Mouse (Mus musculus) CD4-positive, CD25-positive, alpha-beta regulatory T cell (primary cell): Measurements from ENCODE around the gene Gbx1. TPM values are rescaled to one million over a fixed set of nuclear protein-coding genes. Genes with fewer than 3 reads are reported as not detected.

Experiments
- polyA plus RNA-seq: library from polyadenylated mRNA; unstranded; fragments of 100-300 nt; shearing (Covaris generic); gene quantifications from one replicate; pipeline ENCODE4 v1.2.1, GENCODE M21; 2017

The Gbx1 gene
- not detected for polyA plus RNA-seq

DNA sequence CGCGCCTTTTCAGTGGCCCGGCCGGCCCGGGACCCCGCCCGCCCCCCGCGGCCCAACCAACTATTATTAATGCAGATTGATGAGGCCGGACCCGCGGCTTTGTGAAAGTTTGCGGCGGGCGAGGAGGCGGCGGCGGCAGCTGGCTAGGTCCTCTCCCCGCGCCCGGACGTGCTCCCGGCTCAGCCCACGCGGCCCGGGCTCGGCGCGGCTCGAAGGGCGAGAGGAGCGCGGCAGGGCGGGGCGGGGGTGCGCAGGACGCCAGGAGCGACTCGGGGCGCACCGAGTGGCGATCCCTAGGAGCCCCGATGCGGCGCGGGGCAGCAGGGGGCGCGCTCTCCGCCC, at the start of gene Gbx1:
Gbx1 (minus strand) TSS at position 314 of the 342 bp plus-strand sequence.

DNA sequence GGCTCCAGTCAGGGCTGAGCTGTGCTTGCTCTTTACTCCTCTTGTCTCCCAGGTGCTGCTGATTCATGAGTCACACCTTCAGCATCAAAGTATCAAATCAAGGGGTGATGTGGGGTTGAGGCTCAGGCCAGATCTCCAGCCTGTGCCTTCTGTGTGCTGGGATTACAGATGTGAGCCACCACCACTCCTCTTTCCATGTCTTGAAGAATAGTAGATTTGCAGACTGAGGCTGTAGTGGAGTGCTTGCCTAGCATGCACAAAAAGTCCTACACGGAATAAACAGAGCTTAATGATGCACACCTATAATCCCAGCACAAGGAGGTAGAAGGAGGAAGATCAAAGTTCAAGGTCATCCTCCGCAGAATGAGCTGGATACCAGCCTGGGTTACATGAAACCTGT, 29.7 kb upstream of the Gbx1 start, which contains the start of gene 4931409K22Rik:
4931409K22Rik (minus strand) TSS at position 101 of the 400 bp plus-strand sequence.

DNA sequence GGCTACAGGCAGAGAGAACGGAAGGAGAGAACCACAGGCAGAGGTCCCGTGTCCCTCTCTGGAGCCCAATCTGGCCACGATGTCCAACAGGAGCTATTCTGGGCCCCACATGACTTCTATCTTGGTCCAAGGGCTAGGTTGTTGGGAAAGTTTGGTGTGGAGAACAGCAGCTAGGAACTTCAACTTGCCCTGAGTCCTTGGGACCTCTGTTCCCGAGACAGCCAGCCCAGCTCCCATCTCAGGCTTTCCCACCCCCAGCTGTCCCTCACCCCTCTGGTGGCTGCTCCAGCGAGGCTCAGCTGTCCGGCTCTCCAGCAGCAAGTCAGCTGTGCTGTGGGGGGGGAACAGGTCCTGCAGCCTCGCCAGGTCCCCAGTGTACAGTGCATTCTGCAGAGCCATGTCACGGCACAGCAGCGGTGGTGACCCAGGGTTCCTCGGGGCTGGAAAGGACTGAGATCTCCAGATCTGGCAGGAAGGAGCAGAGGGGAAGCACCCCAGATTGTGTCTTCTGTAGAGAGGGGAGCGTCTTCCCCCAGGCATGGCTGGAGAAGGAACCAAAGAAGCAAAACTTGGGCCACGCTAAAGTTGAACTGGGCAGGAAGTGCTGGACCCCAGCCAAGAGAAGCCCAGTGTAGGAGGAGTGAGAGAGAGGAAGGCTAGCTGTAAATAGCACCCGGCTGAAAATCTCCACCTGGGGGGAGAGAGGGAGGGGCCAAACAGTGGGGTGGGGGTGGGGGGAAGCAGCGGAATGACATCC, 13.6 kb upstream of the Gbx1 start, which contains the start of gene Asb10:
Asb10 (minus strand) TSS at position 592 of the 757 bp plus-strand sequence.

Other genes starting within 250 kb of the Gbx1 start
- gene Kcnh2, start 175.6 kb downstream of the Gbx1 start, polyA plus RNA-seq, result 4.6 TPM
- gene Nos3, start 162.4 kb downstream of the Gbx1 start, polyA plus RNA-seq, result 0.23 TPM
- 2.3 TPM for gene Atg9b, start 135.1 kb downstream of the Gbx1 start, polyA plus RNA-seq
- 26.2 TPM for gene Abcb8, start 133.5 kb downstream of the Gbx1 start, polyA plus RNA-seq
- gene Asic3, start 113.8 kb downstream of the Gbx1 start, polyA plus RNA-seq, result 0.24 TPM
- 86.4 TPM for gene Cdk5, start 103.7 kb downstream of the Gbx1 start, polyA plus RNA-seq
- gene Slc4a2, start 103.4 kb downstream of the Gbx1 start, polyA plus RNA-seq, result 39.5 TPM
- 149 TPM for gene Fastk, start 81.9 kb downstream of the Gbx1 start, polyA plus RNA-seq
- 75.8 TPM for gene Tmub1, start 79.3 kb downstream of the Gbx1 start, polyA plus RNA-seq
- 76.9 TPM for gene Agap3, start 75.0 kb downstream of the Gbx1 start, polyA plus RNA-seq
- not detected for gene Asb10, start 13.8 kb upstream of the Gbx1 start, polyA plus RNA-seq
- gene 4931409K22Rik, start 29.6 kb upstream of the Gbx1 start, polyA plus RNA-seq, result not detected
- gene Abcf2, start 50.3 kb upstream of the Gbx1 start, polyA plus RNA-seq, result 82.9 TPM
- gene Chpf2, start 59.5 kb upstream of the Gbx1 start, polyA plus RNA-seq, result 34.1 TPM
- gene Smarcd3, start 97.2 kb upstream of the Gbx1 start, polyA plus RNA-seq, result 2.3 TPM
- gene Nub1, start 158.3 kb upstream of the Gbx1 start, polyA plus RNA-seq, result 92.2 TPM
- 0.22 TPM for gene Wdr86, start 203.5 kb upstream of the Gbx1 start, polyA plus RNA-seq
- 1.7 TPM for gene Crygn, start 230.8 kb upstream of the Gbx1 start, polyA plus RNA-seq